Mouse (Mus musculus) adrenal gland, adult 8-10 months (tissue): Measurements from ENCODE around the gene Lnpk. TPM values are rescaled to one million over a fixed set of nuclear protein-coding genes. Genes with fewer than 3 reads are reported as not detected.

Experiments used
- DNase-seq: peaks from one replicate; pipeline ENCODE4 v3.0.0; 2022
- total RNA-seq, 4 experiments: library from RNA; stranded (reverse); gene quantifications; 2 replicates each; pipeline ENCODE4 v1.2.4; 2022

The Lnpk gene
- total RNA-seq, 4 experiments from 2014 or later = 14.7 to 18.8 (median 17.2) TPM

DNA sequence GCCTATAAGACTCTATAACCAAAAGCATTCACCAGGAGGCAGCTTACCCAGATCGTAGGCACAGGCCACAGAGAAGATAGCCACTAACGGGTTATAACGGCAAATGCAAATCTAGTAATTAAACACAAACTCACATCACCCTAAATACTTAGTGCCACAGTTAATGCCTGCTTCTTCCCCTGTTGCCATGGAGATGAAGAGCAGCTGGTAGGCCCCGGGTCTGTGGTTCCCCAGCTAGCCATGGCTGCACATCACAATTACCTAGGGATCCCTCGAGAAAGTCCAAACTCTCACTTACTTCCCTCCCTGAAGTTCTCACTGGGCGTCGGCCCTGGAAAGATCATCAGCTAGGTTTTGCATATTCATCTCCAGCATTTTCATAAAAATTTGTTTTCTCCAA, 90.8 kb downstream of the Lnpk start:
- DNase-seq = no peak

DNA sequence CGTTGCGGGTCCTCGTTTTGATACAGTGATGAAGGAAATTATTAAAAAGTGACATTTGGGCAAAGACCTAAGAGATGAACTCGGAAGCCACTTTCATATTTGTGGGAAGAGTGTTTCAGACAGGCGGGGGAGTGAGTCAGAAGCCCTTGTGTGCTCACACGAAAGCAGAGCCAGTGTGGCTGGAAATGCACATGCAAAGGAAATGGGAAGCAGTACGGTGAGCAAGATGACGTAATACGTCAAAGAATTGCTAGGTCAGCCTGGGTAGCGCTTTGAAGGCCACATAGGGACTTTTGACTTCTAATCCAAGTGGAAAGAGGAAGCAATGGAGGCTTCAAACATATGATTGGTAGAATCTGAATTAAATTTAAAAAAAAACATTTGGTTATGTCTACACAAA, 96.6 kb downstream of the Lnpk start:
- no peak for DNase-seq

DNA sequence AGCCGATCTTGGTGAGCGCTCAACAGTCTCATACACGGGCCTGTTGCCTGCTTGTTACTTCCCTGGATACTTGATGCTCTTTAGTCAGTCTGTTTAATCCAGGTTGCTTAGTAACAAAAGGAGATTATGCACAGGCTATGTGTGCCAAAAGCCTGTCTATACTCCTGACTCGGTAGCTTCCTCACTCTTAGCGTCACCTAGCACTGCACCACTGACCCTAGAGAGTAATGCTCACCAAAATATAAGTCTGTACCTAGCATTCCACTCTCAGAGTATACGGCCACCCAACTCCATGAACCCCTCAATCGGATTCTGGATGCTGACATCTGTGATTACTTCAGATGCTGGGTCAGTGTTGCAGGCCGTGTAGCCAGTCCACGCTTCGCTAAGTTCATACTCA, 97.1 kb downstream of the Lnpk start:
- no peak for DNase-seq

Other genes with a start within 250 kb of the Lnpk start
- gene Evx2, start 80.1 kb upstream of the Lnpk start, total RNA-seq = not detected
- gene Hoxd13, start 88.9 kb upstream of the Lnpk start, total RNA-seq = not detected
- not detected for gene Hoxd12, start 95.6 kb upstream of the Lnpk start, total RNA-seq
- gene Hoxd11, start 100.1 kb upstream of the Lnpk start, total RNA-seq = not detected
- not detected for gene Hoxd10, start 112.5 kb upstream of the Lnpk start, total RNA-seq
- gene Hoxd9, start 118.3 kb upstream of the Lnpk start, total RNA-seq = 1 to 10 TPM; 6.5 to 9.2 (median 7.0) TPM
- 10 to 100 TPM; 33.3 to 45.8 (median 36.6) TPM for gene Hoxd8, start 125.2 kb upstream of the Lnpk start, total RNA-seq
- 1 to 10 TPM in 3 of 4 experiments, under 1 TPM in 1; 0.73 to 1.9 (median 1.5) TPM for gene Hoxd3, start 132.5 kb upstream of the Lnpk start, total RNA-seq
- gene Hoxd4, start 132.5 kb upstream of the Lnpk start, total RNA-seq = 10 to 100 TPM; 16.8 to 37.2 (median 31.3) TPM
- gene Gm28230, start 147.3 kb upstream of the Lnpk start, total RNA-seq = 1 to 10 TPM; 1.3 to 3.6 (median 3.2) TPM
- not detected for gene Hoxd1, start 183.5 kb upstream of the Lnpk start, total RNA-seq
- gene Mtx2, start 246.4 kb upstream of the Lnpk start, total RNA-seq = 10 to 100 TPM; 55.4 to 98.2 (median 75.5) TPM